Mouse (Mus musculus) cerebellum, postnatal 36 days (tissue): ENCODE data around the gene Gtpbp3.

ENCODE experiments used
- DNase-seq, 2 experiments: peaks; one replicate each; pipeline ENCODE4 v3.0.0; 2021 to 2022; ENCODE audit warnings: mixed read lengths in 2 of 2

The Gtpbp3 gene

DNA sequence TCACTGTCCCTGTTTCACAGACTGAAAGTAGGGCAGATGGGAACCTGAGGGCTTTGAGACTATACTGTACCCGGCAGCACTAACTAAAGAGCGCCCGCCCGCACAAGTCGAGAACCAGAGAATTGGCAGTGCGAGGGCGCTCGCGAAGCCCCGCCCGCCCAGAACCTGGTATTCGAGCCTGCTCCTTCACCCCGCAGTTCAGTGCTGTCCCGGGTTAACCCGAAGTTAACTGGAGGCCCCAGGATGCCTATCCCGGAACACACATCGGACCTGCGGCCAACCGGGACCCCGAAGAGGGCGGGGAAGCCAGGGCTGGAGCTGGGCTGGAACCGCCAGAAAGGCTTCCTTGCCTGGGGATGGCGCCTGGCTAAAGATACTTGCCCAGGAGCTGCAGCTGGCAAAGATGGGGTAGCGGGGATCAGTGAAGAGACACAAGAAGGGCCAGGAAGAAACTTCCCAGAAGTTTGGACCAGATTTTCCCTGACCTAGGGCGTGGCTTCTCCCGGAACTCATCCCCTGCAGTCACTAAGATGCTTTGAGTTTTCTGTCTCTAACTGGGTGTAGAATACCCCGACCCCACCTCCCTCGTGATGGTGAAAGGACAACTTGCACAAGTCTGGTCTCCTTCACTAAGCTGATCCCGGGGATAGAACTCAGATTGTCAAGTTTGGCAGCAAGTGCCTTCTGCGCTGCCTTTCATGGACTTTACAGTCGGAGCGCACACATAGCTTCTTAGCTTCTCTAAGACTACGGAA, at the start of gene Gtpbp3:
Gene Gtpbp3 (plus strand): TSS at position 413 of the 755 bp plus-strand sequence.
- peak; percentile 78 to 80 for DNase-seq

DNA sequence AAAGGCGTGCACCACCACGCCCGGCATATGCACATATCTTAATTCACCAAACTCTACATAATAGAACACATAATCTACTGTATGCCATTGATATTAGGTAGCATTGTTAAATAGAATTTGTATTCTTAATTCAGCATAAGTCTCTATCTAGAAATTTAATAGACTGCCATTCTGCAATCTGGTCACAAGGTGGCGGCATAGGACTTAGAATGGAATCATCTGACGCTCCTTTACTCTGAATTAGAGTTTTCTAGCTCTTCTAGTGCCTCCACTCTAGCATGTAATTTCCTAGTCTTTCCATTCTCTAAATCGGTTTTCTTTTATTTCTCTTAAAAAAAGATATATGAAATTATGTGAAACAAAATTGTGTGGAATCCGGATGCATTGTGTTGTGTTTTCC, 46.5 kb upstream of the Gtpbp3 start:
- DNase-seq = peak; percentile 38 to 48

DNA sequence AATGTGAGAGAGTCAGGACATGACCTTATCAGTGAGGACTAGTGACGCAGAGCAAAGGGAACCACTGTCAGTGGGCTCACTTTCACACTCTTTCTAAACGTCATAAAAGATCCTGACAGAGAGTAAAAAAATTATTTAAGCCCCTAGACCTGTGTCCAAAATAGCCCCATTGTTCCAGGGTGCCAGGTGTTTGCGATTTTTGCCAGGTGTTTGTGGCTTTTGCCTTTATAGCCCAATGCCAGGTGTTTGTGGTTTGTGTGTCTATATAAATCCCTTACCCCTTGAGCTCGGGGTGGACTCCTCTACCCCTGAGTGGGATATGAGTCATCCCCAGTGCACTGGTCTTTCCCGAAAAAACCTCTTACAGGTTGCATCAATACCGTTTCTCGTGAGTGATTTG, 42.8 kb upstream of the Gtpbp3 start:
- no peak for DNase-seq

DNA sequence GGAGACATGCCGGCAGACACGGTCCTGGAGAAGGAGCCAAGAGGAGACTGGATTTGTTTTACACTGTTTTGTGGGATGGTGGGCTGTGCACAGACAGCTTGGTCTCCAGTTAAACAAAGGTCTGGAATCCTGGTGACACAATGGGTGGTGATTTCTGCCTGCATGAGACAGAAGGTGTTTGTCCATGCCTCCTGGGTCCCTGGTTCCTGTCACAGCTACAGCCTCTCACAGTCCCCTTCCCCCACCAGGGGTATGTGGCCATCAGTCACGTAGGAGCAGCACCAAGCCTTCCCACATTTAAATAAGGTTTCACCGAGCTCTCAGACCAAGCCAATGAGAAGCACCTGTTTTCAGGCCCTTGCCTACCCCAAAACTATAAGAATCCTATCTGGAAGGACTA, 36.6 kb upstream of the Gtpbp3 start:
- no peak for DNase-seq

DNA sequence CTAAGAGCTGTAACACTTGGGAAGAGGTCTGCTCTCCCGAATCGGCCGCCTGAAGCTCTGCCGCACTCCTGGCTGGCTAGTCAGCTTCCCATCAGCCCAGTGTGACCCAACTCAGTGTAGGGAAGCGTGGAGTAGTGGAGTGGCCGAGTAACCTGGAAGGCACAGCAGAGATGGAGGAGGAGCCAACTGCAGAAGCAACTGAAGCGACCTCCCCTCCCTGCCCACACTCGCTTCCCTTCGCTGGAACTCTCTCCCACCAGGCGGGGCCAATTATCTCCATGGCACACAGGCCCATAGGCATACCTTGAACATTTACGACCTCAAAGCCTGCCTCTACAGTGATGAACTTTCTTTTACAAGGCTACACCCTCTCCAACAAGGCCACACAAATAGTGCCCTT, 36.1 kb upstream of the Gtpbp3 start:
- DNase-seq = no peak

DNA sequence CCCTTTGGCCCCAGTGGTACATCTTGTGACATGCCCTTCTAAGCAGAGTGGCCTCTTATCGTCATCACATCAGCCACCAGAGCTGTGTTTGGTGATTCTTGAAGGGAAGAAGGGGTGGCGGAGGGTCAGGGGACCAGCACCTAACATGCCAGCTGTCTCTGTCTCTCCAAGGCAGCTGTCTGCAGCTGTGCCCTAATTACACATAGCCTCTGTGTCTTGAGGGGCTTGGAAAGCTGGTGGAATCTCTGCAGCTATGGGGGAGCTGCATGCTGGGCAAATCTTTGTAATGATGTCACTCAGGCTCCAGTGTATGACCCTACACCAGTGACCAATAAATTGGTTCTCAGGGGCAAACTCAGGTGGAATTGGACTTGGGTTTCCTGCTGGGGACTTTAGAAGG, 35.2 kb upstream of the Gtpbp3 start:
- no peak for DNase-seq

DNA sequence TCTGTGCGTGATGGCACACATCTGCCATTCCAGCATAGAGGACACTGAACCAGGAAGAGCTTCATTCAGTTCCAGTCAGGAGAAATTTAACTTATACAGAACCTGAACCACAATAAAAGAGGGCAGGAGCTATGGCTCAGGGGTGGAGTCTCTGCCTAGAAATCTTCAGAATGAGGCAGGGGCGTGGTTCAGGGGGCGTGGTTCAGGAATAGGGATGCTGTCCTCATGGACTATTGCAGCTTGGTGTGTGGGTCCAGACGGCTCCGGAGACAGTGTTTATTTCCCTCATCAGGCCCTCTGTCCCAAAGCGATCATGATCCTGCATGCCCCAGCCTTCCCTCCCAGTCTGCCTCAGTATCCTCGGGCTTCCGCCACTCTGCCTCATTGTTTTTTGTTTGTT, 33.2 kb upstream of the Gtpbp3 start:
- DNase-seq = no peak

DNA sequence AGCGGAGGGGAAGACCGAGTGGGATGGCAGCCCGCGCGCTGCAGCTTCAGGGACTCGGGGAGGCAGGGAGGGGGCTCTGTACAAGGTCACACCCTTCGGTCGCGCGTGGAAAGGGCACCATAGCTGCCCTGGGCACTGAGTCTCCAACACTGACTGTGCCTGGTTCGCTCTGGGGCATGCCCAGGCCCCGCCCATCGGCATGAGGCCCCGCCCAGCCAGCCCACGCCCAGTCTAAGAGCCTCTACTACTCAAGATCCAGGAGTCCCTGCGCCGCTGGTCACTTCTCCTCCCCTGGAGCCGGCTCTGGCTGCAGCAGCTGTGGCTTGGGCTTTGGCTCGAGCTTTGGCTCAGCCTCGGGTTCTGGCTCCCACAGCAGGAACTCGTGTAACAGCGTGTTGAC, 31.0 kb upstream of the Gtpbp3 start:
- DNase-seq = peak in 1 of 2 experiments; percentile 21

DNA sequence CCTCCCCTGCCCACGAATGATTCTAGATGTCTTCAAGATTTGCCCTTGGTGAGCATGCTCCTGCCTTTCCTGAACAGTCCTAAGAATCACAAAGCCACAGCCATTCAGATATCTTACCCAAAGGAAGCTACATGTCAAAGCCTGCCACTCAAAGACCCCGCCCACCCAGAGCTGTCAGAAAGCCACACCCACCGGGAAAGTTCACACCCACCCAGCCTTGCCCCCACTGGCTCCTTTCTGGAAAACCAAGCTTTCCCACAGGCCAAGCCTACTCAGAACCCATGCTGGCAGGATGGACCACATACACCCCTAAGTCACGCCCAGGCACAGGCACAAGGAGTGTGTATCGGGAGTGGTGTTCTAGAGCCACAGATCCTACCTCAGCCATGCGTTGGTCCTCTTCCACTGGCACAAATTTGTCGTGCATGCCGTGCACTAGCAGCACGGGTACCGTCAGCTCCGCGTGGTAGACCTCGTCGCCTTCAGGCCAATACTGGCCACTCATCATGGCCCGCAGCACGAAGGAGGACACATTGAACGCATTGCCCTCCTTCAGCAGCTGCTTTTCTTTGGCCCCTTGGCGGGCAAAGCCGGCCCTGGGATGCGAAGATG, 30.1 kb upstream of the Gtpbp3 start:
- DNase-seq = no peak

DNA sequence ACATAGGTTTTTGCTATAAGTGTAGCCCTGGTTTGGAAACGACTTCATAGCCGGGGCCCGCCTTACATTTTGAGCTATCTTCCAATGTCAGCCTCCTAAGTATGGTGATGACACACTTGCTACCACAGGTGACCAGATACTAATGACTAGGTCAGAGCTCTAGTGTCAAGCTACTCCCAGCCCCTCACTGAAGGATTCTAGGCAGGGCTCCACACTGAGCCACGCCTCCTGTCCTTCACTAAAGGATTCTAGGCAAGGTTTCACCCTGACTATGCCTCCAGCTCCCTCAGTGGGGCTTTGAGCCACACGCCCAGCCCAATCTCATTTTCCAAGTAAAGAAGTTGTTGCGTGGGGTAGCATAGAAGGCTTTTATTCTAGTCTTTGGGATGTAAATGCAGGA, 27.2 kb upstream of the Gtpbp3 start:
- DNase-seq = no peak

DNA sequence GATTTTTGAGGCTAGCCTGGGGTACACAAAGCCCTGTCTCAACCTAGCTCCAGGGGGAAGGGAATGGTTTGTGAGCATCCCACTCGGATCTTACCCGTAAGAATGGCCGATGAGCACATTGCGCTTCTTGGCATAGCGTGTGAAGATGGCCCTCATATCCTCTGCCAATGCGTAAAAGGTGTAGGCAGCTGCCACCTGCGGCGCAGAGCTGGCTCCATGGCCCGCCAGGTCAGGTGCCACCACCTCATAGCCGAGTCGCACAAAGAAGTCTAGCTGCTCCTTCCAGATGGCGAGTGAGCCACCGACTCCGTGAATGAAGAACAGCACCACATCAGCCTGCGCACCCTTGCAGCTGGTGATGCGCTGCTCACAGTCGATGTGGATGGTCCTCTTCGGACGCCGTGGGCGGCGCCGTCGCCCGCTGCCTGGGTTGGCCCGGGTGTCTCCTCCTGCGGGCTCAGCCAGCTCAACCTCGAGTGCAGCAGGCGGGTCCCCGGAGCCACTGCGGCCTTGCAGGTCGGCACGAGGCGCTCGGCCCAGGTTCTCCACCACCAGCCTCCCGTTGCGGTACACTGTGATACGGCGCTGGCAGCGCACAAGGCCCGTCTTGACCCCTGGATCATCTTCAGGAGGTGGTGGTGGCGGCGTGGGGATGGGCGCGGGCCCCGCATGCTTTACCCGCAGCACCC, 26.6 kb upstream of the Gtpbp3 start:
- DNase-seq = peak; percentile 37 to 39

DNA sequence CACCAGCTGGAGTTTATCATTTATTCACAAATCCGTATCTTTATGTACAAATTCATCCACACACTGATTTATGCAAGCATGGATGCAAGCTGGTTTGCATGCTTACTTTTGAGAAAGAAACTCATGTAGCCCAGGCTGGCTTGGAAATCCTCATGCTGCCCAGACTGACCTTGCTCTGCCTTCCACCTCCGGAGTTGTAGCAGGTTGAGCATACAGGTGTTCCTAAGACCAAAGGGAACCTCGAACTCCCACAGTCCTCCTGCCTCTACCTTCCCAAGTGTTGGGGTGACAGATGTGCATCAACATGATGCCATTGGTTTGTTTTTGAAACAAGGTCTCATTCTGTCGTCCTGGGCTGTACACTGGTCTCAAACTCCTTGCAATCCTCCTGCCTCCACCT, 25.7 kb upstream of the Gtpbp3 start:
- no peak for DNase-seq

DNA sequence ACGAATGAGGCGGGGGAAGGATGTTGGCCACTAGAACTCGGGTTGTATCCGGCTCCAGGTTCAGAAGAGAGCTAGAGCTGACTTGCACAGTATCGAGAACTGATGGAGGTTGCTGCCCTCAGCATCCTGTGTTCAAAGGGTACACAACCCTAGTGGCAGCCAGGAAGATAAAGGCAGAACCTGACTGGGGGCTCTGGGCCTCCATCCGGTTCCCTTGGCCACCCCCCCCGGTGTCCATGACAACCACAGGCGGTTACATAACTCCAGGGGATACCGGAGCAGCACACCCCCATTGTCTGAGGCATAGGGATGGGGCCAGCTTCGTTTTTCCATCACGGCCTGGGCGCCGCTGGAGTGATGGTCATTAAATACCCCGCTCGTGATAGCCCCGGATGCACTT, 25.1 kb upstream of the Gtpbp3 start:
- peak; percentile 67 to 73 for DNase-seq

DNA sequence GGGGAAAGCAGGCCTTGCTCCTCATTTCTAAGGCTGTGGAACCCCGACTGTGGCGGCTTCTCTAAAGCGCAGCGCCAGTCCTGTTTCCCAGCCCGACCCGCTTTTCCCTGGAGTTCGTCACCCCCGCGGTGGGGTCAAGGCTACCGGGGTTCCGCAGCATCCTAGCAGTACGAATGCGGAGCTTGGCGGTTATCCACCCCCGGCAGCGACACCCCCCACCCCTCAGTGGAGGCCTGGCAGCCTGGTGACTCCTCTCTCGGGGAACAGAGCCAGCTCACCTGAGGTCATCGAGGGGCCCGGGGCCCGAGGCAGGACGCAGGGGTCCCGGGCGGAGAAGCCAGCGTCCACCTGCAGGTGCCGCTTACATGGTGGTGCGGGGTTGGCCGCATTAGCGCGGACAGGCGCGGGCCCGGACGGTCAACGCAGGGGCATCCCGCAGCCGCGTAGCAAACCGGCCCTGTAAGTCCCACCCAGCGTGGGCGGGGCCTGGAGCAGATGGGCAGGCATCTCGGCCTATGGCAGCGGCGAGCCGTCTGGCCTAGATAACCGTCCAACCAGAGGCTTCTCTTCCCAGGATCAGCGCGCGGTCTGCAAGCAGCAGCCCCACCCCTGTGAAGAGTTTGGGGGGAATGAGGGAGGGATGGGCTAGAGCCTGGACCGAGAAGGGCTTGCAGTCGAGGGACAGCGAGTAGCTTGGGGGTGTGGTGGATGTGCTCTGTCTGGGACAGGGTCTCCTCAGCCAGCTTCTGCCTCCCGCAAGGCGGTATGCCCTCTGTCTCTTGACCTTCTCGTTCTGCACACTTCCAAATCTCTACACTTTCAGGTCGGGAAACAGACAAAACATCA, 24.5 kb upstream of the Gtpbp3 start, which contains the start of gene Abhd8:
Gene Abhd8 (minus strand): TSS at position 468 of the 846 bp plus-strand sequence.
- peak; percentile 100 for DNase-seq

DNA sequence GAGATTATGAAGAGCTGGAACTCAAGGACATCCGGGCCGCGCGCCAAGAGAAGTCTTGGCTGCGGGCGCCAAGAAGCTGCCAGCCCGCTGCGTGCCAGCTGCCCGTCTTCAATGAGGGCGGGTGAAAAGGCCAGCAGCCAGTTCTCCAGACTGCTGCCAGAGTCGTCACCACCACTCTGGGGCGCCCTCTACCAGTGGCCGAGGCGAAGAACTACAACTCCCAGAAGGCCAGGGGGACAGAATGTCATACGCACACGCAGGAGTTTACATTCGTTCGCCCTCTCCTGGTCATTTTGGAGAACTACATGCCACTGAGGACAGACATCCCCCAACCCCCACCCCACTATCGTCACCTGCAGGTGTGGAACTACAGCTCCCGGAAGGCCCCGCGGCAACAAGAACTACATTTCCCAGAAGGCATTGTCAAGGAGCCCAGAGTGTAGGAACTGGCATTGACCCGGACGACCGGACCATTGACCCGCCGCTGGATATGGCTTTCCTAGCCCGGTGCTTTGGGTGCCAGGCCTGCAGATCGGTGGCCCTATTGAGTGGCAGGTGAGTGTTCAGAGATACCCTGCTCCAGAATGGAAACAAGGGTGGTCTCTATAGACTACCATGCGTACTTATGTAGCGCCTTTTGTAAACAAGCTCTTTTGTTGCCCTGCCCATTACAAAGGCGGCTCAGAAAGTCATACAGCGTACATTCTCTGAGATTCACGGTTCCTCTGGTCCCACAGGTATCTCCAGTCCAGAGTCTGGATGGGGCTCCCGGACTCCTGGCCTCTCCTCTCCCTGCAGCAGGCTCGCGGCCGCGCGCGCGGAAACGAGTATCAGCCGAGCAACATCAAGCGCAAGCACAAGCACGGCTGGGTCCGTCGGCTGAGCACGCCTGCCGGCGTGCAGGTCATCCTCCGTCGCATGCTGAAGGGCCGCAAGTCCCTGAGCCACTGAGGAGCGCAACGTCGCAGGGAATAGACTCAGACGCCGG, 23.1 kb upstream of the Gtpbp3 start, which contains the start of gene Mrpl34:
Gene Mrpl34 (plus strand): TSS at position 447 of the 988 bp plus-strand sequence.
- DNase-seq = peak; percentile 98 to 99

DNA sequence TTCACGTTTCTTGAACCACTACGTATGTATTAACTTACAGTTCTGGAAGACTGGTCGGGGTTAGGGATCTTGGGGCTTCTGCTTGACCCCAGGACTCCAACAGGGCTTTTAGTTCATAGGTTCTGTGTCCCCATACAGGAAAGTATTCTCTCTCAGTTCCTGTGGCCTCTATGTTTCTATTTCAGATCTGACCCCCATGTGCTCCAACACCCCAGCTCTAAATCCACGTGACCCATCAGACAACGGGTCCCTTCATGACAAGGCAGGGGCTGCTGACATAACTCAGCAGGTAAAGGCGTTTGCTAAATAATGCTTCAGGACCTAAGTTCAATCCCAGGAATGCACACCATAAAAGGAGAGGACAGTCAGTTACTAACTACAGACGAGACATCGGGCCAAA, 22.2 kb upstream of the Gtpbp3 start:
- DNase-seq = no peak

DNA sequence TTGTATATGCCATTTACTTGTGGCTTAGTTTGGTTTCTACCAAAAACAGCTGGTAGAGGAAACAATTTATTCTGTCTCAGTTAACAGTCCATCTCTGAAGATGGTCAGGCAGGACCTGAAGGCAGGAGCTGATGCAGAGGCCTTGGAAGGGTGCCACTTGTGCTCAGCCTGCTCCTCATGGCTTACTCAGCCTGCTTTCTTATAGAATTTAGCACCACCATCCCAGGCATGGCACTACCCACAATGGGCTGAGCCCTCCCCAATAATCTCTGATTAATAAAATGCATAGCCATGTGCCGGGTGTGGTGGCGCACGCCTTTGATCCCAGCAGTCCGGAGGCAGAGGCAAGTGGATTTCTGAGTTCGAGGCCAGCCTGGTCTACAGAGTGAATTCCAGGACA, 21.7 kb upstream of the Gtpbp3 start:
- DNase-seq = peak in 1 of 2 experiments; percentile 13

DNA sequence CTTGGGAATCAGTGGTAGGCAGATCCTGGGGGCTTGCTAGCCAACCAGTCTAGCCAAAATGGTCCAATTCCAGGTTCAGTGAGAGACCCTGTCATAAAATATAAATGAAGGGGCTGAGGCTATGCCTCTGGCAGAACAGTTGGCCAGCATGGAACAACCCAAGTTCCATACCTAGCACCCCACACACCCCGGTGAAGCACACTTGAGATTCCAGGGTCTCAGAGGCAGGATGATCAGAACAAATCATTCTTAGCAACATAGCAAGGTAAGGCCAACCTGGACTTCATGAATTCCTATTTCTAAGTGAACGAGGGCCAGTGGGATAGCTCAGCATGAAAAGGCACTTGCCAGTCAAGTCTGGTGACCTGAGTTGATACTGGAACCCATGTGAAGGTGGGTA, 20.7 kb upstream of the Gtpbp3 start:
- DNase-seq = no peak

DNA sequence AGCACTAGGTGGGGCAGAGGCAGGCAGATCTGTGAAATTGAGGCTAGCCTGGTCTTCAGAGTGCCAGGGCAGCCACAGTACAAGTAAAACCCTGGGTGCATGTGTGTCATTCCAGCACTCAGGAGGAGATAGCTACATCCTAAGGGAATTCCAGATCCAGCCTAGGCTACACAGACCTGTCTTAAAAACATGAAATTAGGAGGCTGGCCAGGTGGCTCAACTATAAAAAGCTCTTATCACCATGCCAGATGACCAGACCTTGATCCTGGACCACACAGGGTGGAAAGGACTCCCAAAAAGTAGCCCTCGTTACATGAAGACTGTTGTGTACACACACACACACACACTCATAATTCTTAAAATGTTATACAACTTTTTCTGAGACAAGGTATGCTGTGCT, 19.9 kb upstream of the Gtpbp3 start:
- no peak for DNase-seq

DNA sequence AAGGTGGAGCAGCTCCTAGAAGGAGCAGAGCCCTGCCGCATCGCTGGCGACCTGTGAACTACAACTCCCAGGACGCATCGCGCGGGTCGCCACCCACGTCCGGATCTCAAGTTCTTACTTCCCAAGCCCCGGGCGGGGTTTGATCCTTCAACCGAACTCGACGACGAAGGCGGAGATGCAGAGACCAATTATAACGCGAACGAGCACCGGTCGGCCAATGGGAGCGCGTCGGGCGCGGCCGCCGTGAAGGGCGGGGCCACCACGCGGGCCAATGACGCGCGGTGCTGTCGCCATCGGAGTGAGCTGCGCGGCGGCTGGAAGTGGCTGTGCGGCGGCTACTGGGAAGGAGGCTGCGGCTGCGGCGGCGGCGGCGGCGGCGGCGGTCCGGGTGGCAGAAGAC, 19.0 kb upstream of the Gtpbp3 start, which contains the start of gene Dda1:
Gene Dda1 (plus strand): TSS at position 284 of the 400 bp plus-strand sequence.
- DNase-seq = peak; percentile 97 to 98

DNA sequence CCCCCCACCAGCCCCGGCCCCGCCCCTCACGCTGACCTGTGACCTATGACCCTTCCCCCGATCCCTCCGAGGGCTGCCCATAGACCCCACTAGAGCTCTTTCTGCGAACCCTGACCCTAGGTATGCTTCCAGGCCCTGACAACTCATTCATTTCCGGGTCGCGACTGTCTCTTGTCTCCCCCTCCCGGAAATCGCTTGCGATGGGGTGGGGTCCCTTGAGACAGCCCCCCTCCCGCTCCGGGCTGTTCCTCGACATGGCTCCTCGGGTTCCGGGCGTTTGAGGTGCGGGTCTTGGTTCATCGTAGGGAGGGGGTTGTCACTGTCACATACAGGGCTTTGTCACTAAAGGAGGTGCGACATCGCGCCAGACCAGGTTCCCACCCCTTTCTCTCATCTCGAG, 18.5 kb upstream of the Gtpbp3 start:
- peak in 1 of 2 experiments; percentile 42 for DNase-seq
